Mouse (Mus musculus): ENCODE data around the gene Pds5b.
"Not testable (repeated sequence)": the region's sequence is repeated elsewhere in the genome, so short reads cannot be mapped to it uniquely, and the experiment has no call there.

Gene Pds5b

DNA sequence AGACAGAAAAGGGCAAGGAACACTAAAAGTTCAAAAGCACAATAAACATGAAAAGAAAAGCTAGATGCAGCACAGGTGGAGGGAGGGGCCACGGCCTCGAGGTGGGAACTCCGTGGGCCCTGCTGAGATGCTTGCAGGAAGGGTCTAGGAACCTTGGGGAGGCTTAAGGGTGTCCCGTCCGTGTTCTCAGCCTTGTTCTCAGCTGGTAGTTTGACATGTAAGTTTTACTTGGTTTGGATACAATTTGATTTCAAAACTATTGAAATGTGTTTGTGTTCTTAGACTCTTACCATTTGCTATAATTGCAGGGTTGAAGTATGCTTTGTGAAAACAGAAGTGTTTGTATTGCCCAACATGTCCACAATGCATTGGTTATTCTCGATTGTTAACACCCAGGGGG lies 149.2 kb downstream of the Pds5b start:
- DNase-seq (ENCODE audit: low spot score in 2 of 2): no peak

DNA sequence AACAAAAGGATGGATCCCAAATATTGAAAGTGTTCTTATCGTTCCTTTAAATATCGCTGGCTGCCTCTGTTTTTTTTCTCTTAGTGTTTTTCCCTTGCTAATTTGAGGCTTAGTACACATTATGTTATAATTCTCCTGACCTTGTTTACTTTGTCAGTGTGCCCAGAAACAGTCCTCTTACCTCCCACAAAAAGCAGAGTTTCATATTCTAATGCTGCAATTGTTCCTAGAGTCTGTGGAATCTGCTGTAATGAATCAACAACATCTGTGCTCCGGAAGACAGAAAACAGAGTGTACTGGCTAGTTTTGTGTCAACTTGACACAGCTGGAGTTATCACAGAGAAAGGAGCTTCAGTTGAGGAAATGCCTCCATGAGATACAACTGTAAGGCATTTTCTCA lies 149.8 kb downstream of the Pds5b start:
- no peak for DNase-seq (ENCODE audit: low spot score in 2 of 2)

DNA sequence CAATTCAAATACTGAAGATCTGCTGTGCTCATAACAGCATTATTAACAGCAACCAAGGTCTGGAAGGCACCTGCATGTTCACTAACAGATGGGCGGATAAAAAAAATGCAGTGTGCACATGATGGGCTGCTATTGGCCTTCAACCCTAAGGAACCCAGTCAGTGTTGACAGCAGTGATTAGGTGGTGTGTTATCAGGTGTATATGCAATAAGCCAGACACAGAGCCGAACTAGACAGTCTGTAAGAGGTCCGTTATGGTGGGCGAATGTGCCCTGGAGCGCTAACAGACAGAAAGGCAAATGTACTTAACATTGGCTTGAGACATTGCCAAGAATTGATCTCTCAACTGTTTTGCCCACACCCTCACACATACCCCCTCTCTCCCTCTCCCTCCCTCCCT lies 156.0 kb downstream of the Pds5b start:
- DNase-seq (ENCODE audit: low spot score in 2 of 2): no peak

DNA sequence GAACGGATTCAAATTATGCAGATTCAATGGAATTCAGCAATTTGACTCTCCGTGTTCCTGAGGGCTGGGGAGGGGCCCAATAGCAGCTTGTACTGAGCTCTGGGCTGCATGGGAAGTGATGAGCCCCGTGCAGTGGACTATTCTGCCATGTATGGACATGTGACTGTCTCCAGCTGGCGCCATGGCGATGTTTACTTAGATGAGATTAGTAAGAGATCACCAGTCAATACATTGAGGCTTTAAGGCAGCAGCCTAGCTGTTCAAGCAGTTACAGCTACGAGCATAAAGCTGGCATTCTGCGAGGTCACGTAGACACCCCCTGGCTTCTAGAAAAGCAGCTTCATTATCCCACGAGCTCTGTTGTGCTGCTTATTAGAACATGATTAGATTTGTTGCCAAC lies 157.2 kb downstream of the Pds5b start:
- no peak for DNase-seq (ENCODE audit: low spot score in 2 of 2)

DNA sequence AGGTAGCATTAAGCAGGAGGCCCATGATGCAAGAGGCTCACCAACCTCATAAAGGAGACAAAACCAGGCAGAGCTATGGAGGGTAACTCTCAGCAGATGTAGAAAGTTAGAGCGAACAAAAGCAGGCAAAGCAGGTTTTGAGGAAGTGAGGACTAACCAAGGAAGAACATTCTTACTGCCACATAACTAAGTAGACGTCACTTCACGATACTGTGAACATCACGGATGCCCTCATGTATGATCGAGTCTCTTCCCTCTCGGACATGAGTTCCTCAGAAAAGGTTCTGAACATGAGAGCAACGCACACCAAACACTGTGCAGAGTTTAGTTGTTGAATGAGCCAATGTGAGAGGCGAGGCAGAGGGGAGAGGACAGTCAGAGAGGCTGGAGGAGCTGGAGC lies 163.2 kb downstream of the Pds5b start:
- DNase-seq (ENCODE audit: low spot score in 2 of 2): no peak

DNA sequence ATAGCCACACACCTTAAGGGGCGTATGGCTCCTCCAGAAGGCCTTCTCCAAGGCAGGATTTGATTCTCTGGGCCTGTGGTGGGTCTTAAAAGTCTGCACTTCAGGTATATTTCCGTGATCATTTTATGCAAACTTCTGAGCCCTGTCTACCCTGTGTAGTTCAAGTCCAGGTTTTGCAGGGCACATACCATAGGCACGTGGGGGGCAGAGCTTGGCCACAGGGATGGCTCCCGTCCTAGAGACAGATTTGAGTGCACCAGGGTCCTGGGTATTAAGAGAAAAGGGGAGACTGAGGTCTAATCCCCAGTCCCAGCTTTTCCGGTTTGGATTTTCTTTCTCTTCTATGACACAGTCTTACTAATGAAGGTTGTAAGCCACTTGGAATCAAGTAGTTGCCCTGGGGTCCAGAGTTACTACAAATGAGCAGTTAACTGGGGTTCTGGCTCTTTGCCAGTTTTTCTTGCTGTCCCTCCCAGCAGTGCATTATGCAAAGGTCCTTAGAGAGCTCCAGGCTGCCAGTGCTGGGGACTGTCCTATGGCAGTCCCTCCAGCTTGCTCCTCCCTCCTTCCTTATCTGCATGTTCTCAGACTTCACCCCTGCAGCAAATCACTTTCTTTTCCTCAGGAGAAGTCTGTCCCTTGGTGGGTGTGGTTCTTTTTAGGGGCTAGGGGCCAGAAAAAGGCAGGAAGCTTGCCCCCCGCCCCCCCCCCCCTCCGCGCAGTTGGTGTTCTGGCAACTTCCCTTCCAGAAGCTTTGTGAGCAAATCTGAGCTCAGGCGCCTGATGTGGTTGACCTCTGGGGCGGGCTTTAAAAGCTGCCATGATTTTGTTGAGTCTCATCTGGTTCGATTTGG lies 166.4 kb downstream of the Pds5b start:
- no peak for DNase-seq (ENCODE audit: low spot score in 2 of 2)

DNA sequence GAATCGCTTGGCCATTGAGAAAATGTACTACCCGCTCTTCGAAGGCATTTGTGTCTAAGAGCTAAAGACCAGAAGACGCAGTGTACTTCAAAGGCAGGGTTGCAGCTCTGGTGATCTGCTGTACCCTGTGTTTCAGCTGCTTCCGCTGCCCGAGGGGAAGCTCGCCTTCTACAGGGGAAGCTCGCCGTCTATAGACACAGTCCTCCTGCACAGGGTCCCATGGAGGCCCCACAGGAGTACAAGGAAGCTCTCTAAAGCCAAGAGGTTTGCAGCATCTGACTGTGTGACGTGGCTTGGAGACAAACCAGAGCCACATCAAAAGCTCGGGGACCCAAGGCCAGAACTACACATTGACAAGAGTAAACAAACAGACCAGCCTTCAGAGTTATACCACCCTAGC lies 167.1 kb downstream of the Pds5b start:
- no peak for DNase-seq (ENCODE audit: low spot score in 2 of 2)

DNA sequence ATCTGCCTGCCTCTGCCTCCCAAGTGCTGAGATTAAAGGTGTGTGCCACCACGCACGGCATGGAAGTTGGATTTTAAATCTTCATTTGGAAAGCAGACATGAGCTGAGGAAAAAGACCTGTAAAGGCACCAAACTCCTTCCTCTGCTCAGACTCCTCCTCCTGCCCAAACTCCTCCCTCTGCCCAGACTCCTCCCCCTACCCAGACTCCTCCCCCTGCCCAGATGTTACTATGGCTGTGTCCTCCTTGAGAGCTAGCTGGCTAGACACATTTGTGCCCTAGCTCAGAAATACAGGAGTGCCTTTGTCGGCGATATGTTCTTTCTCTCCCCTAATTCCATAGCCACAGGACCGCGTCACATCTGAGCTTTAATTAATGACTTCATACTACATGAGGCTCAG lies 172.4 kb downstream of the Pds5b start:
- no peak for DNase-seq (ENCODE audit: low spot score in 2 of 2)

DNA sequence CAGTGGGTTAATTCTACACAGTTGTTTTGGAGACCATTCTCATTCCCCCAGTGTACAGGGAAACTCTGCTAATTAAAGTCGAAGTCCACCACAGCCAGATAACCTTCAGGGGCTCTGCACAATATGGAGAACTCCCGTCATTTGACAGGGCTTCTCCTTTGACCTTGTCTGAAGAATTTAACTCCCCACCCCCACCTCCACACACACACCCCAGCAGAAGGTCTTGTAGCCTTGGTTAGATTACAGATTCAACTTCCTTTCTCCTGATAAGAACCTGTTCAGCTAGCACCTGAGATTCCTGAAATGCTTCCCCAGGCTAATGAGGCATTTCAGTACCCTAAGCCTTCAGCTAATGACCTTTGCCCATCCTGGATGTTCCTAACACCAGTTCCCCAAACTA lies 177.3 kb downstream of the Pds5b start:
- no peak for DNase-seq (ENCODE audit: low spot score in 2 of 2)

DNA sequence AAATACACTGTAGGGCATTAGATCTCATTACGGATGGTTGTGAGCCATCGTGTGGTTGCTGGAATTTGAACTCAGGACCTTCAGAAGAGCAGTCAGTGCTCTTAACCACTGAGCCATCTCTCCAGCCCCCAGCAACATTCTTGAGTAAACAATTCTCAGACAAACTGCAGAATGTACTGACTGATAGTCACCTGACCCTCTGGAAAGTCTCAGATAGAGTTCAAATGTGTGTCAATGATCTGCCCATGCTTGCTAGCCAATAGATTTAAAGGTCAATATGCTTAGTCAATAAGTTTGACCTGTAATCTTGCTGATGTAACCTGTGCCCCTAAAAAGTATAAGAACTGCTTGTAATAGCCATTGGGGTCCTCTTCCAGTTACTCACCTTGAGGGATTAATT lies 178.6 kb downstream of the Pds5b start:
- not testable (repeated sequence) for DNase-seq (ENCODE audit: low spot score in 2 of 2)

DNA sequence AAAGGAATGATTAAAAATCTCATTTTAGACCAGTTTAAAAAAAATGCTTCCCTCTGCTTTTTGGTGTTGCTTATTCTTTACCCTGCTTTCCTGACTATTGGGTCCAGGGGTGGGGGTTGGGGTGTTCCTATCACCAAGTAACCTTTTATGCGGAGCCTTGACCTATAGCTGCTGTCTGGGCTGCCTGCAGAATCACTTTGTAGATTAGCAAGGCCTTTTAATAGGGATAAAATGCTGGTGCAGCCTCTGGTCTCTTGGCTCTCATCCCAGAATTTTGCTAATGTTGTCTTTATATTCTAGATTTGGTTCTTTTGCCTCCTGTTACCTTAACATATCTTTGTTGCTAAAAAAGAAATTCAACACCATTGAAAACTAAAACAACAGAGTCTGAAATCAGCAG lies 181.0 kb downstream of the Pds5b start:
- peak in 1 of 2 experiments; percentile 8 for DNase-seq (ENCODE audit: low spot score in 2 of 2)

DNA sequence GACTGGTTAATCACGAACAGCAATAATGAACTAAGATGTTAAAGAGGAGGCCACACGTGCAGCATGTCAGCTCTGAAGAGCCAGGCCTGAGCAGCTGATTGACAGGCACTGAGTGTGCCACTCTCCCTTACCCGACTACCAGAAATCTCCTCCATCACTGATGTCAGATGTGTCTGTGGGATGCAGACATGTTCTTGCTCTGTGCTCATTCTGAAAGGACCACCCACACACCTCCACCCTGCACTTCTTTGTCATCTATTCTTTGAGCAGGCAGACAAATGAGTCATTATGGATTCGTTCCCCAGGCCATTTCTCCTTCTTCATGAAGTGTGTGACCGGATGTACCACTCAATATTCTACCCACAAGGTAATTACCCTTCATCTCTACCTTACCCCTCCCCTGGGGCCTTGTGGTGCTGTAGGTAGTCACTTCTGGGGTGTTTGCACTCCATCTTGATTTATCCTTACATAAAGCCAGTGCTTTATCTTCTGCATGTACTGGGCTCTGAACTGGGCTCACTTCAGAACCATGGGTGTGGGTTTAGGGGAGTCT lies 186.2 kb downstream of the Pds5b start:
- DNase-seq (ENCODE audit: low spot score in 2 of 2): peak; percentile 38 to 50

Data from left cerebral cortex, adult 9 months (tissue).